Mouse (Mus musculus) Patski (cell line): ENCODE results near the gene Mlx. TPM values are rescaled to one million over a fixed set of nuclear protein-coding genes. Genes with fewer than 3 reads are reported as not detected.

Experiments
- ATAC-seq: fragments of 100-300 bp; one replicate; pipeline ENCODE4 v1.8.0; 2021
- CTCF ChIA-PET: fragments of 350-600 bp; sonication (Branson Sonifier 250); formaldehyde crosslinking; loops from one replicate; lab custom pipeline; 2022; ENCODE audit warnings: inconsistent platforms; lab: Charles Lee
- POLR2A ChIA-PET: fragments of 350-600 bp; sonication (Branson Sonifier 250); formaldehyde crosslinking; loops from one replicate; lab custom pipeline; 2022; ENCODE audit warnings: antibody characterized with exemption, inconsistent platforms; lab: Charles Lee
- DNase-seq: peaks from one replicate; pipeline ENCODE4 v3.0.0-alpha.2; 2011; ENCODE audit warnings: low read depth, low spot score
- H3K27me3 ChIP-seq: fragments of 371-371 bp; one replicate; pipeline ENCODE4 v1.5.1; 2021
- CTCF ChIP-seq: fragments of 100-300 bp; IDR thresholded peaks from one replicate; pipeline ENCODE4 v1.5.1; 2021
- in situ Hi-C: fragments of 300-500 bp; cut with MboI; formaldehyde crosslinking; loops from 3 replicates; pipeline ENCODE4 v1.11.1; 2018; ENCODE audit warnings: low pct_unique_long_range_greater_than_20kb, mixed read lengths
- polyA plus RNA-seq: library from polyadenylated mRNA; unstranded; gene quantifications from one replicate; pipeline ENCODE4 v1.2.3, GENCODE M21; 2021

Gene Mlx
- polyA plus RNA-seq, 1 experiment from 2014 or later: 44.5 TPM

DNA sequence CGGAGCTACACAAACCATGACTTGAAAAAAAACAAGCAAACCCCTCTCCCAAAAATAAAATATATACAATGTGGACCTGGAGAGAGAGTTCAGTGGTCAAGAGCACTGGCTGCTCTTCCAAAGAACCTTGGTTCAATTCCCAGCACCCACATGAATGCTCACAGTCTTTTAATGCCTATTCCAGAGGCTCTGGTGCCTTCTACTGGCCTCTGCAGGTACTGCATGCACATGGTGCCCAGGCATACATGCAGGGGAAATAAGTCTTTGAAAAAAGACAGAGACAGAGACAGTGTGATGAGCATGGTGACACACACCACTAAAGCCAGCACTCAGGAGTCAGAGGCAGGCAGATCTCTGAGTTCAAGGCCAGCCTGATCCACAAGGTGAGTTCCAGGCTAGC lies 33.1 kb upstream of the Mlx start:
- no peak for TF ChIP-seq CTCF
- CTCF ChIA-PET: interaction anchor here (1.5 to 3.6 kb wide), 2 partner anchors 70 to 86 kb away, joined by 5 to 16 read pairs; no protein-coding TSS in a partner anchor
- in situ Hi-C loops: no loop called here

DNA sequence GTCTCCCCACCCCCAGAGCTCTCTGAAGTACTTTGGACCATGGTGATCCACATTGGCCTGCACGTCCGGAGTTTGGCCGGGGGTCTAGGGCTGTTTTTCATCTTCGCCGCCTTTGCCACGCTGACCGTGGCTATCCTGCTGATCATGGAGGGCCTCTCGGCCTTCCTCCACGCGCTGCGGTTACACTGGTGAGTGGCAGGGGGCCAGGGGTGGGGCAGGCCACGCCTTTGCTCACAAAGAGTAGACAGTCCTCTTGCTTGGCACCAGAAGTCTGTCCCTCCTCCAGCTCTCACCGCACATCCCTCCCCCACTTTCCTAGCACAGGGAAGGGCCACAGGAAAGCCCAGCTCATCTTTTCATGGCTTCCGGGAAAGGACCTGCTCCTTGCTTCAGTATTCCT lies 31.7 kb upstream of the Mlx start:
- ChIA-PET CTCF (interaction anchor here (0.6 to 3.6 kb wide), 5 partner anchors 20 to 87 kb away, joined by 3 to 16 read pairs (median 3); no protein-coding TSS in a partner anchor), POLR2A (interaction anchor here (0.8 kb wide), 1 partner anchor 13 kb away, joined by 3 read pairs; no protein-coding TSS in a partner anchor)
- no peak for ATAC-seq
- no peak for DNase-seq
- TF ChIP-seq CTCF: no peak
- in situ Hi-C loops: loop anchor here (5.0 kb wide), 2 partner anchors 73 to 158 kb away; no protein-coding TSS in a partner anchor
- H3K27me3 ChIP-seq: no peaks in the 10 kb centered on the region

More for the DNA sequence above, 33.1 kb upstream of the Mlx start:
- H3K27me3 ChIP-seq: no peaks in the 10 kb centered on the region
- POLR2A ChIA-PET: no interaction called here
- ATAC-seq (no peak), DNase-seq (no peak)

DNA sequence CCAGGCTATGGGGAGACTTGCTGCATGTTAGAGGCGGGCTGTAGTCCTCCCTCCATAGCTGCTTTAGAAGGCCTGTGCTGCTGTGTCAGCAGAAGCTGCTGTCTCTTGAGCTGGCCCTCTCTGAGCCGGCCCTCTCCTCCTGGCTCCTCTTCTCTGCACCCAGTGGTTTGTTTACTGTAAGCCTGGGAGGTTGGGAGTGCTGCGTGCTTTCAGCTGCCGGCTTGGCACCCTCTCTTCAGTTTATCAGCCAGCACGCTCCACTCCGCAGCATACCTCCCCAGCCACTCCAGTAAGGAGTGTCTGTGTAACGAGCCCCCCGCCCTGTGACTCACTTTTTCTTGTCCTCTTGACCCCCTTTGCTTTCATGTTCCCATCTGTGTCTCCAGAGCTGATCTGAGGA lies 30.2 kb upstream of the Mlx start:
- no peak for ATAC-seq
- POLR2A ChIA-PET: interaction anchor here (0.9 kb wide), 1 partner anchor 23 kb away, joined by 3 read pairs; no protein-coding TSS in a partner anchor
- DNase-seq: peak; percentile 38
- in situ Hi-C loops: loop anchor here (5.0 kb wide), 2 partner anchors 75 to 160 kb away; no protein-coding TSS in a partner anchor
- no peak for TF ChIP-seq CTCF
- no peaks in the 10 kb centered on the region for H3K27me3 ChIP-seq
- CTCF ChIA-PET: interaction anchor here (0.8 to 3.6 kb wide), 9 partner anchors 11 to 163 kb away, joined by 3 to 16 read pairs (median 3); no protein-coding TSS in a partner anchor

DNA sequence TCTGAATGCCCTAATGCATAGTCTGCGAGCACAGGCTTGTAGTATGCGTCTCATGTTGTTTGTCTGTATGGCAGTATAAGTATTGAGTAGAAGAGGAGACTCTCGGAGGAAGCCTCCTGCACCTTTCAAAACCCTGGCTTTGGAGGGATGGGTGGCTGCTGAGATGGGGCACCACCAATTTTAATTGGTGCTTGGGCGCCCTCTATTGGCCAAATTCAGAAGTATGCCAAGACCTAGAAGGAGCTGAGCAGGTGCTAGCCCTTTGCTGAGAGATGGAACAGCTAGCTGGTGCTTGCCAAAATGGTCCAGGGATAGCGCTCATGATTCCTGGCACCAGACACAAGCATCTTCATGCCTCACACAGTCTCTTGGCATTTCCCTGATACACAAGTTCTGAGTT lies 29.2 kb upstream of the Mlx start:
- in situ Hi-C loops: loop anchor here (5.0 kb wide), 2 partner anchors 76 to 161 kb away; no protein-coding TSS in a partner anchor
- CTCF ChIA-PET: interaction anchor here (0.6 to 3.6 kb wide), 13 partner anchors 10 to 143 kb away, joined by 3 to 16 read pairs (median 4); partner anchors contain the start of gene Coasy
- no peaks in the 10 kb centered on the region for H3K27me3 ChIP-seq
- peak; percentile 90 for TF ChIP-seq CTCF
- no peak for ATAC-seq
- POLR2A ChIA-PET: interaction anchor here (0.9 kb wide), 1 partner anchor 24 kb away, joined by 3 read pairs; no protein-coding TSS in a partner anchor
- peak; percentile 20 for DNase-seq

DNA sequence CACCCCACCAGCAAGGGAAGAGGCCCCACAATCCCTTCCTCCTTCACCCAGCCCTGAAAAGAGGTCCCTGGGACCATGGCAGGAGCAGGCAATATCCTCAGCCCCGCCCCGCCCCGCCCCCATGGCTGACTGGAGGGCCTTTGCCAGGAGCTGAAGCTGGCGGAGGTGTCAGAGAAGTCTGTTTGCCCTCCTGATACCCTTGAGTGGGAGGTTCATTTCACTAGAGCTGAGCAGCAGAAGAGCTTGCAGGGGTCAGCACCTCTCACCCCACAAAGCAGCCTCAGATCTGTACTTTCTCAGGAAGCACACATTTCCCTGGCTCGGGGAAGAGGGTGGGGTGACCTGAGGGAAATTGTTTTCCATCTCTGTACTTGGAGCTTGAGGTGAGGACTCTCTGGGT lies 28.4 kb upstream of the Mlx start:
- no peak for TF ChIP-seq CTCF
- in situ Hi-C loops: loop anchor here (5.0 kb wide), 2 partner anchors 76 to 161 kb away; no protein-coding TSS in a partner anchor
- ATAC-seq (no peak), DNase-seq (no peak)
- ChIA-PET POLR2A (interaction anchor here (0.6 kb wide), 1 partner anchor 181 kb away, joined by 3 read pairs; no protein-coding TSS in a partner anchor), CTCF (interaction anchor here (0.6 to 2.5 kb wide), 8 partner anchors 21 to 160 kb away, joined by 3 to 8 read pairs (median 4); partner anchors contain the start of gene Coasy)
- no peaks in the 10 kb centered on the region for H3K27me3 ChIP-seq

DNA sequence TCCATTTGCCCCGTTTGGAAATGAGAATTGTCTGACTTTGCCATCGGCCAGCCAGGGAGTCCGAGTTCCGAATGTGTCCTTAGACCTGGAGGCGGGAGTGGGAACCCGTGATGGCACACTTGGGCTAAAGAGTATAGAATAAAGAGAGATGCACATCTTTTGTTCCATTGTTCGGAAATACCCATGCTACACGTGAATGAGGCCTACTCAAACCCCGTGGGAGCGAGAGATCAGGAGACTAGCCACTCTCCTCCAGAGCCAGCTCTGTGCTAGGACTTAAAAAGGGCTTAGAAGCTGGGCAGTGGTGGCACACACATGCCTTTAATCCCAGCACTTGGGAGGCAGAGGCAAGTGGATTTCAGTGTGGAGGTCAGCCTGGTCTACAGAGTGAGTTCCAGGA lies 27.6 kb upstream of the Mlx start:
- DNase-seq: no peak
- no peaks in the 10 kb centered on the region for H3K27me3 ChIP-seq
- in situ Hi-C loops: loop anchor here (5.0 kb wide), 2 partner anchors 77 to 162 kb away; no protein-coding TSS in a partner anchor
- POLR2A ChIA-PET: interaction anchor here (0.6 to 1.3 kb wide), 4 partner anchors 37 to 121 kb away, joined by 3 to 4 read pairs (median 3); no protein-coding TSS in a partner anchor
- no peak for ATAC-seq
- TF ChIP-seq CTCF: no peak
- CTCF ChIA-PET: interaction anchor here (0.7 to 2.5 kb wide), 5 partner anchors 24 to 117 kb away, joined by 3 to 7 read pairs (median 4); partner anchors contain the start of gene Coasy

DNA sequence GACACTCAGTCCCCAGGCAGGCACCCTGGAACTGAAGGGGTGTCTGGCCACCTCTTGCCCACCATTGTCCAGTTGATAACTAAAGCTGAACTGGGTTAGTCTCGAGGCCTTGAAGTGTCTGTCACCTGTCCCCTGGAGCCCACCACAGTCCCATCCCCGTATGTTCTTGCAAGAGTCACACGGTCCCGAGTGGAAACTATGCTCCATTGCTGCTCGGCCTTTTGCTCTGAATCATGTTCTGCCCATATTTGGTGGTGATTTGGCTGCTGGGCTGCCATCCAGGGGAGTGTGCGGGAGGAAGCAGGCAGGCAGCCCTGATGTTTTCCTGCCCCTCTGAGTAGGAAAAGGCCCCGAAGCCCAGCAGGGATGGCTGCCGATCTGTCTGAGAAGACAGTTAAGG lies 27.0 kb upstream of the Mlx start:
- ChIA-PET CTCF (interaction anchor here (0.7 to 1.5 kb wide), 4 partner anchors 72 to 116 kb away, joined by 3 to 4 read pairs (median 4); no protein-coding TSS in a partner anchor), POLR2A (interaction anchor here (0.6 to 1.3 kb wide), 4 partner anchors 38 to 121 kb away, joined by 3 to 4 read pairs (median 3); no protein-coding TSS in a partner anchor)
- TF ChIP-seq CTCF: no peak
- DNase-seq: peak; percentile 31
- H3K27me3 ChIP-seq: no peaks in the 10 kb centered on the region
- in situ Hi-C loops: no loop called here
- ATAC-seq: peak; percentile 38

DNA sequence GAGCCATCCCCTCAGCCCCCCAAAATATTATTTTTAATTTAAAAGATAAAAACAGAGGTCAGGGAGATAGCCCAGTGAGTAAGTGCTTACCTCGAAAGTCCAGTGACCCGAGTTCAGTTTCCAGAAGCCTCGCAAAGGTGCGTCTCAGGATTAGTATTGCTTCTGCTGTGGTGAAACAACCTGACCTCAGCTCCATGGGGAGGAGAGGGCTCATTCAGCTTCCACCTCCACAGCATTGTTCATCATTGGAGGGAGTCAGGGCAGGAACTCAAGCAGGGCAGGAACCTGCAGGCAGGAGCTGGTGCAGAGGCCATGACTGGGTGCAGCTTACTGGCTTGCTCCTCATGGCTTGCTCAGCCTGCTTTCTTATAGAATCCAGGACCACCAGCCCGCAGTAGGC lies 26.0 kb upstream of the Mlx start:
- CTCF ChIA-PET: interaction anchor here (1.2 kb wide), 1 partner anchor 87 kb away, joined by 4 read pairs; no protein-coding TSS in a partner anchor
- ATAC-seq: no peak
- in situ Hi-C loops: no loop called here
- POLR2A ChIA-PET: no interaction called here
- no peaks in the 10 kb centered on the region for H3K27me3 ChIP-seq
- DNase-seq: no peak
- no peak for TF ChIP-seq CTCF

DNA sequence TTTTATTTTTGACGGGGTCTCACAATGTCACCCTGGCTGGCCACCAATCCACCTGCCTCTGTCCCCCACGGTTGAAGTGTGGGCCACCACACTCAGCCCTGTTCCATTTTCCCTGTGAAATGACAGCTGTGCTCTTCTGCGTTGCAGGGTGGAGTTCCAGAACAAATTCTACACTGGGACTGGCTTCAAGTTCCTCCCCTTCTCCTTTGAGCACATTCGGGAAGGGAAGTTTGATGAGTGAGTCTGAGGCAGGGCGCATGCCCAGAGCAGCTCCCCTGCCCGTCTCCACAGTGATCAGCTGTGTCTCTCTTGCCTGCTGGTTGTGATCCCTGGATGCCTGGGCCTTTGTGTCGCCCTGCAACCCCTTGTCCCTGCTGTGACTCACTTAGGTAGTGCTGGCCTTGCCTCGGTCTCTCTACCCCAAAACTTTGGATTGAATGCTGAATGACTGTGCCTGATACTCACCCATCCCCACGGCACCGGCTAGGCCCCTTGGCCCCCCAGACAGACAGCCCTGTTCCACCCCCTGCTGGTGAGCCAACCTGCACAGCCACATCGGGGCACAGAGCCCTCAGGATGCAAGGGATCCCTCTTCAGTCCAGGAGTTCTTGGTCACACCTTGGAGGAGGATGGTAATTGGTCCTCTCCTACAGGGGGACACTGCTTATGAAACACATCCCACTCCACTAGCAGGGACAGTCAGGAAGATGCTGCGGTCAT lies 24.8 kb upstream of the Mlx start:
- in situ Hi-C loops: no loop called here
- ChIA-PET CTCF (no interaction called here), POLR2A (interaction anchor here (0.5 kb wide), 1 partner anchor 168 kb away, joined by 3 read pairs; no protein-coding TSS in a partner anchor)
- H3K27me3 ChIP-seq: no peaks in the 10 kb centered on the region
- ATAC-seq (no peak), DNase-seq (no peak)
- TF ChIP-seq CTCF: no peak

DNA sequence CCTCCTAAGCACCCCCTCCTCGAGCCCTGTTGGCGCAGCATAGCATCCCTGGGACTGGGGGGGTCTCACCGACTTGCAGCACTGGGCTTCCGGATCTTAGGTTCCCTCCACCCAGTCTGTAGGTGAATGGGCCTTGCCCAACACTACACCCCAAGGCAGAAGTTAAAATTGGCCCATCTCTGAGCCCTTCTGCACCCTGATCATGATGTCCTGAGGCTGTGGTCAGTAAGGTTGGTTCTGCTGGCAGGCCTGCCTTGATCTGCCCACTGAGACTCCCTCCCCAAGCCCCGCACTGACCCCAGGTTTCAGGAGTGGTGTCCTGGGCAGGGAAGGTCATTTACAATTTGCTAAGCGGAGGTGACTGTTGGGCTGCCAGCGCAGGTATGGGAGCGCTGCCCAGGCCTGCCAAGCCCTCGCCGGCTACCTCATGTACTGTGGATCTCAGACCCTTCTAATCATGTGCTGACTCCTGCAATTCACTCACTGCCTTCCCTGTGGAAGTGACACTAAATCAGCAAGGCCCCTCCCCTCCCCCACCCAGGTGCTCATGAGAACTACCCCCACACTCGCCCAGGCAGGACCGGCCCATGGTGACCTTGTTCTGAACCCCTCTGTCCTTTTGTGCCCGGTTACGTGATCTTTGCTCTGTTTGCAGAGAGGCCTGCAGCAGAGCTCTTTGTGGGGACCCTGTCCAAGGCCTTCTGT lies 24.0 kb upstream of the Mlx start:
- ChIA-PET POLR2A (interaction anchor here (1.4 kb wide), 1 partner anchor 12 kb away, joined by 3 read pairs; no protein-coding TSS in a partner anchor), CTCF (no interaction called here)
- DNase-seq: no peak
- H3K27me3 ChIP-seq: no peaks in the 10 kb centered on the region
- in situ Hi-C loops: no loop called here
- no peak for ATAC-seq
- no peak for TF ChIP-seq CTCF
